17 mouse cellular contexts compared by ENCODE assay signal in genomic region chr3:66083856-66084255, GRCm38 (mm10).
"Had no signal": no experiment of that assay in that cellular context is flagged by ENCODE, and none has a peak within 500 bp of the region (broad histone marks: within the 10 kb centered on the region; RNA-seq: fewer than 3 reads in every experiment).

No protein-coding gene starts in this region.

- H3K27ac ChIP-seq: midbrain, embryonic 10.5 days; midbrain, embryonic 12.5 days; neural tube, embryonic 13.5 days; neural tube, embryonic 15.5 days had no signal

- H3K4me1 ChIP-seq: midbrain, embryonic 10.5 days; midbrain, embryonic 12.5 days had no signal

- DNase-seq: lung, embryonic 14.5 days; lung, postnatal 10 days; lung, postnatal 4 days; midbrain, embryonic 14.5 days; retina, postnatal 1 day; right cerebral cortex, adult 18-20 months; right cerebral cortex, postnatal 25 days; right cerebral cortex, postnatal 4 days; spleen, adult 18-20 months; thymus, adult 18-20 months; thymus, postnatal 14 days; thymus, postnatal 36 days had no signal

- H3K27me3 ChIP-seq: midbrain, embryonic 12.5 days; neural tube, embryonic 13.5 days; neural tube, embryonic 15.5 days had no signal

- H3K9me3 ChIP-seq: midbrain, embryonic 10.5 days; midbrain, embryonic 12.5 days; neural tube, embryonic 15.5 days had no signal

- H3K36me3 ChIP-seq: midbrain, embryonic 10.5 days; neural tube, embryonic 15.5 days had no signal

- H3K9ac ChIP-seq: lung, embryonic 14.5 days; midbrain, embryonic 12.5 days; neural tube, embryonic 13.5 days; neural tube, embryonic 15.5 days had no signal

- H3K4me2 ChIP-seq: lung, embryonic 14.5 days; midbrain, embryonic 12.5 days; neural tube, embryonic 13.5 days; neural tube, embryonic 15.5 days had no signal

- H3K4me3 ChIP-seq: midbrain, embryonic 10.5 days; midbrain, embryonic 12.5 days; myocyte; neural tube, embryonic 13.5 days; neural tube, embryonic 15.5 days had no signal
